Mouse (Mus musculus) CH12.LX (cell line): Measurements from ENCODE around the gene Tmem229b.

Experiments used
- CTCF ChIP-seq, 2 experiments: IDR thresholded peaks in 1 of 2; conservative IDR thresholded peaks in 1 of 2; 2 replicates each; pipeline ENCODE4 v1.5.1; 2011 to 2012; ENCODE audit warnings: low read depth in 2 of 2, low read length in 2 of 2, improper control_type of control experiment in 1 of 2, inconsistent platforms in 1 of 2, mild to moderate bottlenecking in 1 of 2, moderate library complexity in 1 of 2
- E2F4 ChIP-seq: IDR thresholded peaks from 2 replicates; pipeline ENCODE4 v1.6.1; 2011; ENCODE audit warnings: low read depth, low read length, improper control_type of control experiment; ENCODE audit not compliant: insufficient replicate concordance
- MAFK ChIP-seq: IDR thresholded peaks from 2 replicates; pipeline ENCODE4 v1.6.1; 2011; ENCODE audit warnings: low read length, improper control_type of control experiment; ENCODE audit not compliant: insufficient replicate concordance
- POLR2AphosphoS2 ChIP-seq: IDR thresholded peaks from 2 replicates; pipeline ENCODE4 v1.6.1; 2011; ENCODE audit warnings: low read depth, low read length, improper control_type of control experiment
- USF1 ChIP-seq: IDR thresholded peaks from 2 replicates; pipeline ENCODE4 v1.6.1; 2014; ENCODE audit warnings: low read depth, mild to moderate bottlenecking, inconsistent platforms, low read length, improper control_type of control experiment
- ZNF384 ChIP-seq: IDR thresholded peaks from 2 replicates; pipeline ENCODE4 v1.6.1; 2012; ENCODE audit warnings: low read depth, low read length, improper control_type of control experiment, inconsistent platforms

GRCm38 (mm10) chr12:79044668-79045067, 37.2 kb upstream of the Tmem229b start:
- no peak for TF ChIP-seq E2F4
- TF ChIP-seq CTCF (conservative IDR thresholded peaks at IDR 0.05 in 1 of 2, IDR thresholded peaks at IDR 0.05 in 1 of 2; ENCODE audit: low read depth in 2 of 2, low read length in 2 of 2): no peak
- TF ChIP-seq USF1: no peak
- no peak for TF ChIP-seq ZNF384
- TF ChIP-seq MAFK: no peak
- TF ChIP-seq POLR2AphosphoS2: no peak
